Comparison of ENCODE assay signal across 8 mouse cellular contexts in the genomic region with DNA sequence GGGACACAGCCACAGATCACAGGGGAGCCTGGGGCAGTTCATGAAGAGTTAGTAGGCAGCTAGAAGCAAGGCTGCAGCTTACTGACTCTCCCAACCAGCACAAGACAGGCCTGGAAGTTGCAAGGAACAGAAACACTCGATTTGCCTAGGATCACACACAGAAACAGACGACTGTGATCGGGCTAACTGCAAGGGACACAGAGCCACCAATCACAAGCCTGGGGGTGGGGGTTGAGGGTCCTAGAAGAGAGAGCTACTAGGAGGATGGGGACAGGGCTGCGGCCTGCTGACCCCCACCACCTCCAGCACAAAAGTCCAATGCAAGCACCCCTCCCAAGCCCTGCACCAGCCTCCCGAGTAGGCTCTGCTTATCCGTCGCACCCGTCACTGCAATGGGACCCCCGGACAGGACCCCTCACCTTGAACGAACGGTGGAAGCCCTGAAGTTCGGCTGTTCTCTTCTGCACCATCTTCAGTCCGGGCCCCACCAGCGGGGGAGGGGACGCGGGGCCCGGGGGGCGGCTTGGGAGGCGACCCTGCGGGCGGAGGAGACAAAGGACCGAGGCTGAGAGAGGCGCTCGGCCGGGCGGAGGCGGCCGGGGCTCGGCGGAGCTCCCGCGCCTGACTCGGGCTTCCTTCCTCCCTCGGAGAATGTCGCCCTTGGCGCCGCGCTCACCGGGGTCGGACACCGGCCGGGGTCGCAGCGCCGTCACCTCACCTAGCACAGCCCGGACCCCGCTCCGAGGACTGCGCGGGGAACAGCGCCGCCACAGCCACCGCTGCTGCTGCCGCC. TPM values are rescaled to one million over a fixed set of nuclear protein-coding genes. Genes with fewer than 3 reads are reported as not detected.
DNase-seq lines count a peak whose midpoint lies in the region; ATAC-seq and TF ChIP-seq lines count a peak whose summit lies in the region.

No protein-coding gene starts in this region.

- H3K27me3 ChIP-seq in C2C12 (ENCODE audit: control insufficient read depth, insufficient read depth, insufficient read length): no peaks in the 10 kb centered on the region
- no peaks in the 10 kb centered on the region for H3K27me3 ChIP-seq in embryonic facial prominence, embryonic 11.5 days (ENCODE audit: control insufficient read depth, insufficient read depth, low read length)
- no peaks in the 10 kb centered on the region for H3K27me3 ChIP-seq in intestine, embryonic 14.5 days (replicated peaks; ENCODE audit: control insufficient read depth, insufficient read depth, low read length)
- H3K27me3 ChIP-seq in midbrain, embryonic 12.5 days: no peaks in the 10 kb centered on the region

- peak; percentile 97 for DNase-seq in heart, adult 11 months
- no peak for DNase-seq in heart, postnatal 36 days
- peak; percentile 40 for DNase-seq in embryonic facial prominence, embryonic 11.5 days (ENCODE audit: low spot score)
- DNase-seq in intestine, embryonic 14.5 days (ENCODE audit: low spot score): peak; percentile 72
- DNase-seq in left cerebral cortex, adult 9 months (ENCODE audit: low spot score in 2 of 2): no peak
- DNase-seq in ovary, postnatal 14 days (ENCODE audit: low spot score): no peak

- no peaks in the 10 kb centered on the region for H3K9me3 ChIP-seq in embryonic facial prominence, embryonic 11.5 days (replicated peaks; ENCODE audit: control insufficient read depth, low read length)
- H3K9me3 ChIP-seq in intestine, embryonic 14.5 days (ENCODE audit: control insufficient read depth, low read length): no peaks in the 10 kb centered on the region
- H3K9me3 ChIP-seq in midbrain, embryonic 12.5 days: no peaks in the 10 kb centered on the region

- peak overlapping the region; percentile 97 for H3K9ac ChIP-seq in embryonic facial prominence, embryonic 11.5 days (replicated peaks; ENCODE audit: low read length)
- peak overlapping the region; percentile 91 for H3K9ac ChIP-seq in intestine, embryonic 14.5 days (ENCODE audit: low read length)
- peak overlapping the region; percentile 98 for H3K9ac ChIP-seq in midbrain, embryonic 12.5 days (replicated peaks)

- peaks cover 30% of the 10 kb centered on the region for H3K79me3 ChIP-seq in C2C12 (ENCODE audit: low read depth)

- peaks cover 10% of the 10 kb centered on the region for H3K36me3 ChIP-seq in C2C12 (ENCODE audit: control insufficient read depth, insufficient read depth)
- peaks cover 5% of the 10 kb centered on the region; the same call in 1 of the 2 replicates for H3K36me3 ChIP-seq in embryonic facial prominence, embryonic 11.5 days (replicated peaks; ENCODE audit: control insufficient read depth, insufficient read depth, low read depth, low read length)
- H3K36me3 ChIP-seq in intestine, embryonic 14.5 days (ENCODE audit: control insufficient read depth, insufficient read depth, low read length): peaks cover 25% of the 10 kb centered on the region
- peaks cover 33% of the 10 kb centered on the region for H3K36me3 ChIP-seq in midbrain, embryonic 12.5 days

- WGBS in embryonic facial prominence, embryonic 11.5 days: under 1% methylated on average over 49 of the region's 54 CpGs
- 0% methylated on average over 51 of the region's 54 CpGs for WGBS in intestine, embryonic 14.5 days
- WGBS in midbrain, embryonic 12.5 days: 0% methylated on average over 39 of the region's 54 CpGs

- H3ac ChIP-seq in C2C12 (ENCODE audit: control insufficient read depth, insufficient read length, low read depth): peak overlapping the region; percentile 94

- H3K4me1 ChIP-seq in embryonic facial prominence, embryonic 11.5 days (ENCODE audit: control insufficient read depth, insufficient read depth, low read length): peaks cover 20% of the 10 kb centered on the region
- H3K4me1 ChIP-seq in intestine, embryonic 14.5 days (replicated peaks; ENCODE audit: control insufficient read depth, insufficient read depth, low read length): peaks cover 43% of the 10 kb centered on the region
- H3K4me1 ChIP-seq in midbrain, embryonic 12.5 days: peaks cover 58% of the 10 kb centered on the region

- H3K27ac ChIP-seq in embryonic facial prominence, embryonic 11.5 days (replicated peaks; ENCODE audit: low read depth, low read length): peak overlapping the region; percentile 47
- peak overlapping the region; percentile 66; the same call in 1 of the 2 replicates for H3K27ac ChIP-seq in intestine, embryonic 14.5 days (ENCODE audit: low read depth)
- H3K27ac ChIP-seq in midbrain, embryonic 12.5 days (replicated peaks): peak overlapping the region; percentile 80

- H3K4me3 ChIP-seq in C2C12 (ENCODE audit: insufficient read depth, poor library complexity, severe bottlenecking): peak overlapping the region; percentile 66
- H3K4me3 ChIP-seq in embryonic facial prominence, embryonic 11.5 days (ENCODE audit: low read depth, low read length): peak overlapping the region; percentile 100
- peak overlapping the region; percentile 73 for H3K4me3 ChIP-seq in intestine, embryonic 14.5 days (ENCODE audit: low read depth, low read length)
- peak overlapping the region; percentile 97 for H3K4me3 ChIP-seq in midbrain, embryonic 12.5 days

- intact Hi-C loops in heart, postnatal 36 days (cut with DNase I): no loop called here

- H3K4me2 ChIP-seq in embryonic facial prominence, embryonic 11.5 days (ENCODE audit: low read depth, low read length): peak overlapping the region; percentile 77
- peak overlapping the region; percentile 89 for H3K4me2 ChIP-seq in intestine, embryonic 14.5 days (ENCODE audit: low read length)
- peak overlapping the region; percentile 94 for H3K4me2 ChIP-seq in midbrain, embryonic 12.5 days (replicated peaks)

- no peak for TF ChIP-seq CTCF in C2C12 (IDR thresholded peaks at IDR 0.05; ENCODE audit: control insufficient read depth, insufficient read depth, insufficient read length)

- peaks cover 51% of the 10 kb centered on the region for H3K79me2 ChIP-seq in C2C12 (ENCODE audit: control insufficient read depth, insufficient read depth)

- peak; percentile 20 for ATAC-seq in embryonic facial prominence, embryonic 11.5 days (replicated peaks; ENCODE audit: insufficient number of reproducible peaks, low FRiP score, low TSS enrichment, low read depth)
- ATAC-seq in intestine, embryonic 14.5 days (replicated peaks; ENCODE audit: low FRiP score, low TSS enrichment, low read depth): 0 out of 2 replicates have a peak, but pooled peaks have one; percentile 2
- ATAC-seq in midbrain, embryonic 12.5 days (ENCODE audit: low FRiP score, low read depth): peak; percentile 17

TF ChIP-seq in C2C12, 6 proteins besides CTCF, POLR2A, EP300 and RAD21:
- TF ChIP-seq CEBPB (IDR thresholded peaks at IDR 0.05; ENCODE audit: low read depth) (no peak), USF1 (IDR thresholded peaks at IDR 0.05; ENCODE audit: low read depth) (no peak), FOSL1 (IDR thresholded peaks at IDR 0.05; ENCODE audit: insufficient read depth, low read length, poor library complexity, severe bottlenecking) (no peak), MYOG (IDR thresholded peaks at IDR 0.05; ENCODE audit: control insufficient read depth, extremely low read depth, insufficient read length) (no peak), MYOD1 (IDR thresholded peaks at IDR 0.05; ENCODE audit: control insufficient read depth, insufficient read length, low read depth) (no peak), MAX (IDR thresholded peaks at IDR 0.05) (no peak)

RNA-seq across cellular contexts. Expression of gene Mknk2, which starts 2.3 kb away (rescaled TPM):
- total RNA-seq in heart, postnatal 36 days (2021): 100 to 1,000 TPM; 223 to 233 TPM
- polyA plus RNA-seq in C2C12 (2012; fragmentation: generic; extraction: Trizol): 61.4 TPM
- polyA plus RNA-seq in embryonic facial prominence, embryonic 11.5 days (2014; fragmentation: Nextera tagmentation; extraction: Ambion mirVana): 63.7 and 67.0 TPM in 2 replicates
- 68.2 and 71.1 TPM in 2 replicates for polyA plus RNA-seq in intestine, embryonic 14.5 days (2014; fragmentation: Nextera tagmentation; extraction: Ambion mirVana)
- polyA plus RNA-seq in midbrain, embryonic 12.5 days (2016; fragmentation: Nextera tagmentation; extraction: Ambion mirVana): 83.6 and 86.5 TPM in 2 replicates

RNA-seq across cellular contexts. Expression of gene Btbd2, which starts 18.7 kb away (rescaled TPM):
- total RNA-seq in heart, postnatal 36 days (2021): 10 to 100 TPM; 45.5 to 46.8 TPM
- polyA plus RNA-seq in C2C12 (2012; fragmentation: generic; extraction: Trizol): 53.8 TPM
- 53.5 and 56.3 TPM in 2 replicates for polyA plus RNA-seq in embryonic facial prominence, embryonic 11.5 days (2014; fragmentation: Nextera tagmentation; extraction: Ambion mirVana)
- 55.8 and 73.1 TPM in 2 replicates for polyA plus RNA-seq in intestine, embryonic 14.5 days (2014; fragmentation: Nextera tagmentation; extraction: Ambion mirVana)
- polyA plus RNA-seq in midbrain, embryonic 12.5 days (2016; fragmentation: Nextera tagmentation; extraction: Ambion mirVana): 82.7 and 95.3 TPM in 2 replicates

RNA-seq across cellular contexts. Expression of gene Mob3a, which starts 26.2 kb away (rescaled TPM):
- 1 to 10 TPM; 5.3 to 6.7 TPM for total RNA-seq in heart, postnatal 36 days (2021)
- polyA plus RNA-seq in C2C12 (2012; fragmentation: generic; extraction: Trizol): 34.2 TPM
- polyA plus RNA-seq in embryonic facial prominence, embryonic 11.5 days (2014; fragmentation: Nextera tagmentation; extraction: Ambion mirVana): 42.3 and 45.0 TPM in 2 replicates
- polyA plus RNA-seq in intestine, embryonic 14.5 days (2014; fragmentation: Nextera tagmentation; extraction: Ambion mirVana): 38.6 and 47.1 TPM in 2 replicates
- 60.4 and 67.0 TPM in 2 replicates for polyA plus RNA-seq in midbrain, embryonic 12.5 days (2016; fragmentation: Nextera tagmentation; extraction: Ambion mirVana)

RNA-seq across cellular contexts. Expression of gene Izumo4, which starts 26.4 kb away (rescaled TPM):
- 1 to 10 TPM; 2.5 to 2.9 TPM for total RNA-seq in heart, postnatal 36 days (2021)
- 0.43 TPM for polyA plus RNA-seq in C2C12 (2012; fragmentation: generic; extraction: Trizol)
- 4.8 and 7.6 TPM in 2 replicates for polyA plus RNA-seq in embryonic facial prominence, embryonic 11.5 days (2014; fragmentation: Nextera tagmentation; extraction: Ambion mirVana)
- polyA plus RNA-seq in intestine, embryonic 14.5 days (2014; fragmentation: Nextera tagmentation; extraction: Ambion mirVana): 15.5 and 15.9 TPM in 2 replicates
- polyA plus RNA-seq in midbrain, embryonic 12.5 days (2016; fragmentation: Nextera tagmentation; extraction: Ambion mirVana): 24.9 and 29.9 TPM in 2 replicates

RNA-seq across cellular contexts. Expression of gene Csnk1g2, which starts 53.0 kb away (rescaled TPM):
- total RNA-seq in heart, postnatal 36 days (2021): 100 to 1,000 TPM; 111 to 119 TPM
- polyA plus RNA-seq in C2C12 (2012; fragmentation: generic; extraction: Trizol): 165 TPM
- 93.4 and 97.9 TPM in 2 replicates for polyA plus RNA-seq in embryonic facial prominence, embryonic 11.5 days (2014; fragmentation: Nextera tagmentation; extraction: Ambion mirVana)
- polyA plus RNA-seq in intestine, embryonic 14.5 days (2014; fragmentation: Nextera tagmentation; extraction: Ambion mirVana): 66.5 and 116 TPM in 2 replicates
- 180 and 194 TPM in 2 replicates for polyA plus RNA-seq in midbrain, embryonic 12.5 days (2016; fragmentation: Nextera tagmentation; extraction: Ambion mirVana)

Comparison
In these comparisons a context has a peak if more than half of its experiments do, and no peak if none do; other contexts are left out.
1. DNase-seq: peak in heart, adult 11 months (single experiment), embryonic facial prominence, embryonic 11.5 days (single experiment) and intestine, embryonic 14.5 days (single experiment); none in heart, postnatal 36 days (0 of 2), left cerebral cortex, adult 9 months (0 of 2) and ovary, postnatal 14 days (single experiment).
2. Peak in every context shown above with its lines, with median percentiles within 50 percentile points of each other: H3K4me3 ChIP-seq, ATAC-seq, H3K27ac ChIP-seq, H3K4me2 ChIP-seq and H3K9ac ChIP-seq.